Mouse (Mus musculus): ENCODE results near the gene Gm13124. TPM values are rescaled to one million over a fixed set of nuclear protein-coding genes. Genes with fewer than 3 reads are reported as not detected.
A peak's percentile ranks its signal among the peaks of the same experiment; 100 is the strongest.
"Not testable (repeated sequence)": the region's sequence is repeated elsewhere in the genome, so short reads cannot be mapped to it uniquely, and the experiment has no call there.

Gm13124 gene
- not detected in 2 replicates for polyA plus RNA-seq (2016; fragmentation: Nextera tagmentation; extraction: Ambion mirVana)

DNA sequence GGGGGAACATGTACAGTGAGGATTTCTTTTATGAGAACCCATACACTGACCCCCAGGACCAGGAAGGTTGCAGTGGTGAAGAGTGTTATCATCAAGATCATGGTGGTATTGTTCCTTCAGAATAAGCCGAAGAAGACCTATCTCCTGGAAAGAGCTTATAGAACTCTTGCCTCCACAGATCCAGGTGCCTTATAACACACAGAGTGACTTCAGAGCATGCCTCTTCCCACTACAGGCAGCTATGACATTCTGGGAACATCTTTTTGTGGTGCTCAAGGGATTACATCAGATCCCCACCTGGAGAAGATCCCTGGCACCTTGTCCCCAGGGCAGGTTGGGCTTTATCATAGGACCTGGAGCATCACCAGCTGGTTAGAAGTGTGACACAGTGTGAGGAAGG, at the start of gene Gm13124:
Gm13124 (minus strand) TSS at position 101 of the 400 bp plus-strand sequence.
- no peaks in the 10 kb centered on the region for H3K27me3 ChIP-seq (replicated peaks)
- H3K4me2 ChIP-seq = no peak within 1 kb of the TSS
- H3K27ac ChIP-seq (ENCODE audit: poor library complexity, severe bottlenecking) = no peak within 1 kb of the TSS
- H3K9me3 ChIP-seq (replicated peaks) = peaks cover 12% of the 10 kb centered on the region
- ATAC-seq (ENCODE audit: insufficient number of reproducible peaks, low FRiP score) = no peak
- 68% methylated on average over 1 of the region's 1 CpGs for WGBS
- no peak within 1 kb of the TSS for H3K9ac ChIP-seq
- no peak within 1 kb of the TSS for H3K4me3 ChIP-seq
- no peaks in the 10 kb centered on the region for H3K4me1 ChIP-seq (replicated peaks)
- no peaks in the 10 kb centered on the region for H3K36me3 ChIP-seq

GRCm38 (mm10) chr4:144614586-144614985, 49.7 kb upstream of the Gm13124 start:
- no peak overlapping the region for H3K4me3 ChIP-seq
- H3K36me3 ChIP-seq = no peaks in the 10 kb centered on the region
- no peak overlapping the region for H3K27ac ChIP-seq (ENCODE audit: poor library complexity, severe bottlenecking)
- no peaks in the 10 kb centered on the region for H3K27me3 ChIP-seq (replicated peaks)
- no peak overlapping the region for H3K4me2 ChIP-seq
- H3K4me1 ChIP-seq (replicated peaks) = no peaks in the 10 kb centered on the region
- H3K9me3 ChIP-seq (replicated peaks) = peaks cover 14% of the 10 kb centered on the region
- no peak overlapping the region for H3K9ac ChIP-seq
- 55% methylated on average over 1 of the region's 1 CpGs for WGBS
- no peak for ATAC-seq (ENCODE audit: insufficient number of reproducible peaks, low FRiP score)

DNA sequence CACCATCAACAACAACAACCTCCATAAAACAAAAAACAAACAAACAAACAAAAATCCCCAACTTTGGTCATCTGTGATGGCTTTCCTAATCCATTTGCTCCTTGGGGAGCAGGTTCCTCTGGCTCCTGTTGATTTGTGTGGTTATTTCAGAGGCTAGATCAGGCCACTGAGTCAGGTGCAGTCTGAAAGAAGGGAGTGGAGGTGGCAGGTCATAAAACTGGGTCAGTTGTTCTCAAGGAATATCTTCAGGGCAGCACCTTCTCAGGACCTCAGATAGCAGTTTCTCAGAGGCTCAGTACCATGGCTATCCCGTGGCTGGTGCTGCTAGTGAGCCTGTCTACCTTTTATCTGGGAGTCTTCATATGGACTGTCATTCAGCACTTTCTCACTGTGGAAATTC, 48.5 kb upstream of the Gm13124 start, which contains the start of gene Aadacl4:
Aadacl4 (plus strand) TSS at position 301 of the 400 bp plus-strand sequence.
- Histone ChIP-seq H3K36me3 (no peaks in the 10 kb centered on the region), H3K27ac (ENCODE audit: poor library complexity, severe bottlenecking) (no peak within 1 kb of the TSS), H3K4me2 (no peak within 1 kb of the TSS), H3K9ac (no peak within 1 kb of the TSS), H3K4me1 (replicated peaks) (no peaks in the 10 kb centered on the region), H3K4me3 (no peak within 1 kb of the TSS), H3K27me3 (replicated peaks) (no peaks in the 10 kb centered on the region), H3K9me3 (replicated peaks) (peaks cover 14% of the 10 kb centered on the region)
- ATAC-seq (ENCODE audit: insufficient number of reproducible peaks, low FRiP score) = no peak
- WGBS = 54% methylated on average over 1 of the region's 1 CpGs

- no peak for ATAC-seq (ENCODE audit: insufficient number of reproducible peaks, low FRiP score)
- no peak overlapping the region for H3K9ac ChIP-seq
- H3K27ac ChIP-seq (ENCODE audit: poor library complexity, severe bottlenecking) = no peak overlapping the region
- no peaks in the 10 kb centered on the region for H3K4me1 ChIP-seq (replicated peaks)
- H3K9me3 ChIP-seq (replicated peaks) = peaks cover 15% of the 10 kb centered on the region; the same call in 1 of the 2 replicates
- H3K4me2 ChIP-seq = no peak overlapping the region
- no peak overlapping the region for H3K4me3 ChIP-seq
- no peaks in the 10 kb centered on the region for H3K27me3 ChIP-seq (replicated peaks)
- no peaks in the 10 kb centered on the region for H3K36me3 ChIP-seq
These were observed 27.9 kb upstream of the Gm13124 start for GRCm38 (mm10) chr4:144592790-144593189.

- not testable (repeated sequence) for H3K27me3 ChIP-seq (replicated peaks); H3K4me1 ChIP-seq (replicated peaks); H3K4me3 ChIP-seq; H3K9ac ChIP-seq; H3K4me2 ChIP-seq; H3K27ac ChIP-seq (ENCODE audit: poor library complexity, severe bottlenecking); H3K36me3 ChIP-seq
- WGBS = 85% methylated on average over 14 of the region's 16 CpGs
- peak; percentile 34; the same call in 1 of the 2 replicates for ATAC-seq (ENCODE audit: insufficient number of reproducible peaks, low FRiP score)
- peaks cover 28% of the 10 kb centered on the region for H3K9me3 ChIP-seq (replicated peaks)
These were observed 21.3 kb upstream of the Gm13124 start for GRCm38 (mm10) chr4:144586207-144586606.

DNA sequence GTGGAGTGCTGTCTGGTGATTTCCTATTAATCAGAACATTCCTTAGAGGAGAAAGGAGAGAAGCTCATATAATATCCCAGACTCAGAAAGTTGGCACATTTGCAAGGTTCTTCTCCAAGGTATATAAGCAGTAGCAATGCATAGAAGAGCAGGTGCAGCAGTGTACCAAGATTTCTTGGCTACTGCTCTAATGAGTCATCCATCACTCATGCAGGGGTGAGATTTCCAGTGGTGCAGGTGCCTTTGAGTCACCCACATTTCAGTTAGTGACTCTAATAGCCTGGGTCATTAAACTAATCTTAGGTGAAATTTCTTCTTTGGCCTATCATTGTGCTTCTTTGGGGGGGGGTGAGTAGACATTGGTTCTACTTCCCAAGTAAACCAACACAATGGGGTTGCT, 2.8 kb upstream of the Gm13124 start:
- Histone ChIP-seq H3K4me1 (replicated peaks) (no peaks in the 10 kb centered on the region), H3K9ac (no peak overlapping the region), H3K4me2 (no peak overlapping the region), H3K9me3 (replicated peaks) (peaks cover 8% of the 10 kb centered on the region; the same call in 1 of the 2 replicates), H3K36me3 (no peaks in the 10 kb centered on the region), H3K4me3 (no peak overlapping the region), H3K27me3 (replicated peaks) (no peaks in the 10 kb centered on the region), H3K27ac (ENCODE audit: poor library complexity, severe bottlenecking) (no peak overlapping the region)
- ATAC-seq (ENCODE audit: insufficient number of reproducible peaks, low FRiP score) = no peak

- Histone ChIP-seq H3K36me3 (no peaks in the 10 kb centered on the region), H3K27me3 (replicated peaks) (no peaks in the 10 kb centered on the region), H3K27ac (ENCODE audit: poor library complexity, severe bottlenecking) (no peak overlapping the region), H3K9me3 (replicated peaks) (peaks cover 14% of the 10 kb centered on the region), H3K9ac (no peak overlapping the region), H3K4me1 (replicated peaks) (no peaks in the 10 kb centered on the region), H3K4me3 (no peak overlapping the region), H3K4me2 (no peak overlapping the region)
- WGBS = 48% methylated on average over 2 of the region's 2 CpGs
- ATAC-seq (ENCODE audit: insufficient number of reproducible peaks, low FRiP score) = no peak
These were observed 3.7 kb downstream of the Gm13124 start for GRCm38 (mm10) chr4:144561205-144561604.

- H3K4me3 ChIP-seq = no peak overlapping the region
- no peaks in the 10 kb centered on the region for H3K4me1 ChIP-seq (replicated peaks)
- H3K9me3 ChIP-seq (replicated peaks) = peaks cover 9% of the 10 kb centered on the region
- H3K27me3 ChIP-seq (replicated peaks) = no peaks in the 10 kb centered on the region
- no peak for ATAC-seq (ENCODE audit: insufficient number of reproducible peaks, low FRiP score)
- H3K36me3 ChIP-seq = no peaks in the 10 kb centered on the region
- H3K4me2 ChIP-seq = no peak overlapping the region
- no peak overlapping the region for H3K9ac ChIP-seq
- no peak overlapping the region for H3K27ac ChIP-seq (ENCODE audit: poor library complexity, severe bottlenecking)
These were observed 5.1 kb downstream of the Gm13124 start for GRCm38 (mm10) chr4:144559792-144560191.

DNA sequence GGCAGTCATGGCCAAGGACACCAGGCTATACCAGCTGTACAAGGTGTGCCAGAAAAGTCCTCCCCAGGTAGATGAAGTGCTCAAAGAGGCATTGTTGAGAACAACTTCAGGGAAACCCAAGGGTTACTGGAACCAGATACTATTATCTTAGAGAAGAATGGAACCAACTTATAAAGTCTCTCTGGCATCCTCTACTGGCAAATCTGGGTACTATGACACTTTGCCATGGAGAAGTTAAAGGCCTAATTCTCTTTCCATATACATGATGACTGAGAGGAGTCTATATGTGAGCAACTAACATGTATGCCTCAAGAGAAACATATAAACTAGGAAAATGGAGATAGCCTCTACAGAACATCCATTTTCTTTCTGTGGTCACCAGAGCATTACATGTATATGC, 13.8 kb downstream of the Gm13124 start:
- H3K4me2 ChIP-seq = no peak overlapping the region
- no peak overlapping the region for H3K27ac ChIP-seq (ENCODE audit: poor library complexity, severe bottlenecking)
- no peaks in the 10 kb centered on the region for H3K36me3 ChIP-seq
- no peaks in the 10 kb centered on the region for H3K27me3 ChIP-seq (replicated peaks)
- H3K4me3 ChIP-seq = no peak overlapping the region
- H3K4me1 ChIP-seq (replicated peaks) = no peaks in the 10 kb centered on the region
- no peak for ATAC-seq (ENCODE audit: insufficient number of reproducible peaks, low FRiP score)
- peaks cover 20% of the 10 kb centered on the region; the same call in 1 of the 2 replicates for H3K9me3 ChIP-seq (replicated peaks)
- no peak overlapping the region for H3K9ac ChIP-seq

- not testable (repeated sequence) for H3K4me3 ChIP-seq; H3K9ac ChIP-seq; H3K27me3 ChIP-seq (replicated peaks); H3K4me1 ChIP-seq (replicated peaks); H3K4me2 ChIP-seq; H3K36me3 ChIP-seq; H3K27ac ChIP-seq (ENCODE audit: poor library complexity, severe bottlenecking); ATAC-seq (ENCODE audit: insufficient number of reproducible peaks, low FRiP score)
- peaks cover 31% of the 10 kb centered on the region; the same call in 1 of the 2 replicates for H3K9me3 ChIP-seq (replicated peaks)
- WGBS = 87% methylated on average over 13 of the region's 13 CpGs
These were observed 19.6 kb downstream of the Gm13124 start for GRCm38 (mm10) chr4:144545339-144545738.

DNA sequence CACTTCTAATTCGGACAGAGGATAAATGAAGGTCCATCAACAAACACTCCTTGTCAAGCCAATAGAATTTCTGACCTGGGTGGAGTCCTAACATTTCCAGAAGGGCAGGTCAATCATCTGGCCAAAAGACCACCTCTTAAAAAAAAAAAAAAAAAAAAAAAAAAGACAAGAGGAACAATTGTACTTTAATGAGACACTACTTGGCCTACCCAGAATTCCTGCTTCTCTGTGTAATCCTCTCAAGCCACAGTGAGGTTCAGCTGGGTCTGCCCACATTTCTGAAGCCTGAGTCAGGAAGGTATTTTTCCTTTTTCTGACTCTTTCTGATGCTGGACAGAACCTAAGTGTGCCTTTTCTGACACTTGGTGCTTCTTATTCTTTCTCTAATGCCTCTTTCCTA, 20.2 kb downstream of the Gm13124 start:
- Histone ChIP-seq H3K27me3 (replicated peaks) (no peaks in the 10 kb centered on the region), H3K9me3 (replicated peaks) (peaks cover 31% of the 10 kb centered on the region; the same call in 1 of the 2 replicates), H3K27ac (ENCODE audit: poor library complexity, severe bottlenecking) (no peak overlapping the region), H3K4me3 (no peak overlapping the region), H3K36me3 (no peaks in the 10 kb centered on the region), H3K9ac (no peak overlapping the region), H3K4me1 (replicated peaks) (no peaks in the 10 kb centered on the region), H3K4me2 (no peak overlapping the region)
- no peak for ATAC-seq (ENCODE audit: insufficient number of reproducible peaks, low FRiP score)
- WGBS = 60% methylated on average over 1 of the region's 1 CpGs

DNA sequence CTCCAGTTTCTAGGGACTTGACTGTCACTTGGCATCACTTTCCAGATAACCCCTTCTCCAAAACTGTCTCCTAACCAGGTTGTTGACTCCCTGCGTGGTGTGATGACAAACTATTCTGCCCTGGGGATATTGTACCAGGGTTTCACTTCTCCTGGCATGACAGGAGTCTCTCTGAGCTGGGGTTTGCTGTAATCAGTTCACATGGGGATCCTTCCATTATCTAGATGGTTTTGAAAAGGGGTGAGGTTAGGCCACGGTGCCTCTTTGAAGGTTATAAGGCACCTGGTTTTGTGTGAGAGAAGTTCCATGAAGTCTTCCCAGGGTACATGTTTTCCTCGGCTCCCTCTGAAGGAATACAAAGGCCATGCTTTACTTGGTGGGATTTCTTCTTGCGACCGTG, 45.4 kb downstream of the Gm13124 start, which contains the start of gene 9430007A20Rik:
9430007A20Rik (plus strand) TSS at position 301 of the 400 bp plus-strand sequence.
- Histone ChIP-seq H3K9ac (no peak within 1 kb of the TSS), H3K4me2 (no peak within 1 kb of the TSS), H3K4me1 (replicated peaks) (no peaks in the 10 kb centered on the region), H3K27me3 (replicated peaks) (no peaks in the 10 kb centered on the region), H3K4me3 (no peak within 1 kb of the TSS), H3K36me3 (no peaks in the 10 kb centered on the region), H3K9me3 (replicated peaks) (peaks cover 22% of the 10 kb centered on the region; the same call in 1 of the 2 replicates), H3K27ac (ENCODE audit: poor library complexity, severe bottlenecking) (no peak within 1 kb of the TSS)
- 74% methylated on average over 5 of the region's 5 CpGs for WGBS
- no peak for ATAC-seq (ENCODE audit: insufficient number of reproducible peaks, low FRiP score)

Measured in heart, embryonic 12.5 days (tissue).